Mouse (Mus musculus) lung, adult 2 months (tissue): ENCODE measurements around the gene Rsrc1.

Experiments
- CTCF ChIP-seq: fragments of 200-500 bp; IDR thresholded peaks from 2 replicates; pipeline ENCODE4 v1.5.1; 2011; ENCODE audit warnings: mild to moderate bottlenecking, low read length, control low read depth; ENCODE audit not compliant: insufficient read depth
- POLR2A ChIP-seq: fragments of 200-500 bp; IDR thresholded peaks from 2 replicates; pipeline ENCODE4 v1.6.1; 2011; ENCODE audit warnings: low read depth, mild to moderate bottlenecking, control low read depth, low read length, borderline replicate concordance; ENCODE audit errors: extremely low read depth

GRCm38 (mm10) chr3:67375063-67375462 is 393.9 kb downstream of the Rsrc1 start, which contains the start of gene Gm17402:
- TF ChIP-seq CTCF (no peak), POLR2A (no peak)
